Mouse (Mus musculus) bone marrow, adult 2 months (tissue): ENCODE data around the gene Creb5.

ENCODE experiments used
- CTCF ChIP-seq: fragments of 200-500 bp; IDR thresholded peaks from 2 replicates; pipeline ENCODE4 v1.5.1; 2011; ENCODE audit warnings: low read length, control low read depth; ENCODE audit not compliant: control insufficient read depth, insufficient read depth
- POLR2A ChIP-seq: fragments of 200-500 bp; IDR thresholded peaks from 2 replicates; pipeline ENCODE4 v1.6.1; 2011; ENCODE audit warnings: low read depth, mild to moderate bottlenecking, control low read depth, low read length, borderline replicate concordance; ENCODE audit not compliant: control insufficient read depth

DNA sequence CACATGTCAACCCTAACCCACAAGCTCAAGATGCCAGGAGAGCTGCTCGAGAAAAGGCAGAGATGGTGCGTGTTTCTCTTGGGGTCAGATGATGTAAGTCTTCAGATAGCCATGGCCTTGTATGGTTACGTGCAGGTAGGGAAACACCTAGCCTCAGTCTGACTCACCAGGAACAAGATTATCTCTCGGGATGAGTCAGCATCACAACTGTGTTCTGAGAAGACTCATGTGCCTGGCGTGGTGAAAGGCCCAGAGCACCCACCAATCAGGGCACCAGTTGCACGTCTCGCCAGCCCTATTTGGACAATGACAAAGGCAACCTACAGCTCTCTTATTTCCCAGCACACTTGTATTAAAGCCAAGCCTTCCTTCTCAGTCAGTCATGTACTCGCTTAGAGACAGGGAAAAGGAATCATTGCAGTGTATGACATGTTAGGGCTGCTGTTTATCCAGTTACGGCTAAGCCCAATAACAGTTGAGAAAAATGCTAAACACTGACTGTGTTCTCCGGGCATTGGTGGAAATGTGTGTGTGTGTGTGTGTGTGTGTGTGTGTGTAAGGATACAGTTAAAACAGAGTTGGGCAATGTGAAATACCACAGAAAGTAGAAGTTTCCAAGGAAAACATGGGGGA, 210.9 kb downstream of the Creb5 start:
- TF ChIP-seq CTCF (no peak), POLR2A (no peak)
